Mouse (Mus musculus): Measurements from ENCODE around the gene Gstp3. TPM values are rescaled to one million over a fixed set of nuclear protein-coding genes. Genes with fewer than 3 reads are reported as not detected.
A peak's percentile ranks its signal among the peaks of the same experiment; 100 is the strongest.
"Not testable (repeated sequence)": the region's sequence is repeated elsewhere in the genome, so short reads cannot be mapped to it uniquely, and the experiment has no call there.

Gstp3 gene
- total RNA-seq, 2 experiments from 2014 or later = not detected

GRCm38 (mm10) chr19:4089128-4089527 lies 29.8 kb upstream of the Gstp3 start:
- DNase-seq = peak in 1 of 2 experiments; percentile 39

GRCm38 (mm10) chr19:4088146-4088545 lies 28.8 kb upstream of the Gstp3 start:
- no peak for DNase-seq

GRCm38 (mm10) chr19:4087090-4087489 lies 27.7 kb upstream of the Gstp3 start:
- DNase-seq = no peak

GRCm38 (mm10) chr19:4086156-4086555 lies 26.8 kb upstream of the Gstp3 start:
- DNase-seq = no peak

GRCm38 (mm10) chr19:4084984-4085383 lies 25.6 kb upstream of the Gstp3 start:
- DNase-seq = no peak

GRCm38 (mm10) chr19:4083826-4084225 lies 24.5 kb upstream of the Gstp3 start:
- DNase-seq = no peak

GRCm38 (mm10) chr19:4083316-4083715 lies 23.9 kb upstream of the Gstp3 start:
- DNase-seq = no peak

GRCm38 (mm10) chr19:4082219-4082965 lies 23.0 kb upstream of the Gstp3 start:
- DNase-seq = no peak

- DNase-seq = no peak
Measured at GRCm38 (mm10) chr19:4081394-4081793, 22.0 kb upstream of the Gstp3 start, which contains the start of gene Cabp2. Gene Cabp2, plus strand, starts transcription at chr19:4081578.

- DNase-seq = no peak
Measured at GRCm38 (mm10) chr19:4080511-4081009, 21.2 kb upstream of the Gstp3 start.

GRCm38 (mm10) chr19:4079594-4079993 lies 20.2 kb upstream of the Gstp3 start:
- no peak for DNase-seq

GRCm38 (mm10) chr19:4075531-4075930 lies 16.2 kb upstream of the Gstp3 start:
- DNase-seq = no peak

- DNase-seq = no peak
Measured at GRCm38 (mm10) chr19:4072706-4073424, 13.5 kb upstream of the Gstp3 start.

GRCm38 (mm10) chr19:4071406-4071805 lies 12.0 kb upstream of the Gstp3 start:
- no peak for DNase-seq

GRCm38 (mm10) chr19:4070756-4071155 lies 11.4 kb upstream of the Gstp3 start:
- no peak for DNase-seq

- no peak for DNase-seq
Measured at GRCm38 (mm10) chr19:4070311-4070710, 10.9 kb upstream of the Gstp3 start.

- DNase-seq = no peak
Measured at GRCm38 (mm10) chr19:4068717-4069410, 9.5 kb upstream of the Gstp3 start.

GRCm38 (mm10) chr19:4068242-4068641 lies 8.9 kb upstream of the Gstp3 start:
- not testable (repeated sequence) for DNase-seq

- no peak for DNase-seq
Measured at GRCm38 (mm10) chr19:4066877-4067276, 7.5 kb upstream of the Gstp3 start.

- no peak for DNase-seq
Measured at GRCm38 (mm10) chr19:4066280-4066679, 6.9 kb upstream of the Gstp3 start.

GRCm38 (mm10) chr19:4064501-4064900 lies 5.1 kb upstream of the Gstp3 start:
- not testable (repeated sequence) for DNase-seq

GRCm38 (mm10) chr19:4063357-4063756 lies 4.0 kb upstream of the Gstp3 start:
- not testable (repeated sequence) for DNase-seq

GRCm38 (mm10) chr19:4060899-4061465 lies 1.6 kb upstream of the Gstp3 start:
- no peak for DNase-seq
